Mouse (Mus musculus) gastrocnemius, adult 2 months (tissue): ENCODE measurements around the gene Thap11. TPM values are rescaled to one million over a fixed set of nuclear protein-coding genes. Genes with fewer than 3 reads are reported as not detected.

Source experiments
- DNase-seq: peaks from one replicate; pipeline ENCODE4 v3.0.0; 2022
- H3K27ac ChIP-seq: fragments of 200-600 bp; 2 replicates; pipeline ENCODE4 v1.8.1; 2022; ENCODE audit warnings: mild to moderate bottlenecking
- H3K4me3 ChIP-seq: fragments of 200-600 bp; 2 replicates; pipeline ENCODE4 v1.8.1; 2022; ENCODE audit warnings: mild to moderate bottlenecking, moderate library complexity
- CTCF ChIP-seq: fragments of 200-600 bp; IDR thresholded peaks from 2 replicates; pipeline ENCODE4 v1.8.1; 2022; ENCODE audit warnings: antibody characterized with exemption, mild to moderate bottlenecking, moderate library complexity
- intact Hi-C: fragments of 180-260 bp; cut with DNase I; formaldehyde crosslinking; loops from one replicate; pipeline ENCODE4 v1.15.1; 2025
- long read RNA-seq, 2 experiments: library from polyadenylated mRNA; stranded (forward); transcript quantifications; one replicate each; pipeline ENCODE4 v2.0.0; 2021
- total RNA-seq, 2 experiments: library from RNA; stranded (reverse); gene quantifications; 2 replicates each; pipeline ENCODE4 v1.2.3; 2021

Gene Thap11
- 10 to 100 TPM; 21.9 to 25.0 TPM for total RNA-seq
- long read RNA-seq, experiment 1, transcript Thap11-201 (1 exons, 1,819 nt): major isoform, 28 of 28 reads
- long read RNA-seq, experiment 1, partial matches to known transcripts: 0 of 28 reads
- long read RNA-seq, experiment 1, other reads (novel, unspliced or antisense): 0 of 28 reads
- long read RNA-seq, experiment 2, transcript Thap11-201 (1 exons, 1,819 nt): major isoform, 34 of 34 reads
- long read RNA-seq, experiment 2, partial matches to known transcripts: 0 of 34 reads
- long read RNA-seq, experiment 2, other reads (novel, unspliced or antisense): 0 of 34 reads

GRCm38 (mm10) chr8:105854715-105855216, at the start of gene Thap11:
Gene Thap11 (plus strand): TSS chr8:105855132.
- DNase-seq: peak; percentile 96
- peak; percentile 97 for TF ChIP-seq CTCF
- Histone ChIP-seq H3K4me3 (peak within 1 kb of the TSS; percentile 83), H3K27ac (peak within 1 kb of the TSS; percentile 98)
- intact Hi-C loops: loop anchor here (5.0 kb wide), 2 partner anchors 48 to 78 kb away; partner anchors contain the start of genes Ctrl and Pskh1

- no peak for DNase-seq
- no peak for TF ChIP-seq CTCF
- H3K27ac ChIP-seq: 0 out of 2 replicates have a peak overlapping the region, but pooled peaks have one; percentile 12
- H3K4me3 ChIP-seq: no peak overlapping the region
- intact Hi-C loops: no loop called here
These were observed 49.6 kb upstream of the Thap11 start for GRCm38 (mm10) chr8:105805346-105805745.

- DNase-seq: no peak
- H3K4me3 ChIP-seq: no peak overlapping the region
- TF ChIP-seq CTCF: no peak
- intact Hi-C loops: no loop called here
- H3K27ac ChIP-seq: no peak overlapping the region; the same call in 1 of the 2 replicates
These were observed 49.0 kb upstream of the Thap11 start for GRCm38 (mm10) chr8:105805964-105806363.

- H3K27ac ChIP-seq: peak overlapping the region; percentile 81
- no peak for TF ChIP-seq CTCF
- peak; percentile 34 for DNase-seq
- intact Hi-C loops: no loop called here
- no peak overlapping the region; the same call in 1 of the 2 replicates for H3K4me3 ChIP-seq
These were observed 47.2 kb upstream of the Thap11 start for GRCm38 (mm10) chr8:105807766-105808165.

- TF ChIP-seq CTCF: no peak
- Histone ChIP-seq H3K27ac (peak overlapping the region; percentile 81), H3K4me3 (no peak overlapping the region)
- peak; percentile 83 for DNase-seq
- intact Hi-C loops: no loop called here
These were observed 46.5 kb upstream of the Thap11 start for GRCm38 (mm10) chr8:105808480-105808879.

- DNase-seq: no peak
- no peak overlapping the region for H3K4me3 ChIP-seq
- no peak for TF ChIP-seq CTCF
- intact Hi-C loops: no loop called here
- H3K27ac ChIP-seq: peak overlapping the region; percentile 73
These were observed 44.6 kb upstream of the Thap11 start for GRCm38 (mm10) chr8:105810245-105810786.

- DNase-seq: no peak
- Histone ChIP-seq H3K27ac (peak overlapping the region; percentile 73), H3K4me3 (peak overlapping the region; percentile 18; the same call in 1 of the 2 replicates)
- intact Hi-C loops: no loop called here
- no peak for TF ChIP-seq CTCF
These were observed 43.9 kb upstream of the Thap11 start for GRCm38 (mm10) chr8:105811061-105811460.

- intact Hi-C loops: no loop called here
- DNase-seq: no peak
- TF ChIP-seq CTCF: no peak
- Histone ChIP-seq H3K27ac (peak overlapping the region; percentile 73), H3K4me3 (no peak overlapping the region)
These were observed 43.4 kb upstream of the Thap11 start for GRCm38 (mm10) chr8:105811543-105811942.

GRCm38 (mm10) chr8:105812511-105812910, 42.4 kb upstream of the Thap11 start:
- Histone ChIP-seq H3K4me3 (no peak overlapping the region), H3K27ac (peak overlapping the region; percentile 73)
- TF ChIP-seq CTCF: no peak
- peak; percentile 53 for DNase-seq
- intact Hi-C loops: no loop called here

GRCm38 (mm10) chr8:105813241-105813640, 41.7 kb upstream of the Thap11 start:
- no peak overlapping the region for H3K4me3 ChIP-seq
- intact Hi-C loops: no loop called here
- peak overlapping the region; percentile 73 for H3K27ac ChIP-seq
- TF ChIP-seq CTCF: no peak
- no peak for DNase-seq

GRCm38 (mm10) chr8:105819659-105820058, 35.3 kb upstream of the Thap11 start:
- TF ChIP-seq CTCF: no peak
- DNase-seq: no peak
- intact Hi-C loops: no loop called here
- Histone ChIP-seq H3K27ac (peak overlapping the region; percentile 91), H3K4me3 (no peak overlapping the region)

GRCm38 (mm10) chr8:105820925-105821324, 34.0 kb upstream of the Thap11 start:
- peak overlapping the region; percentile 91 for H3K27ac ChIP-seq
- DNase-seq: peak; percentile 82
- TF ChIP-seq CTCF: no peak; the same call in 1 of the 2 replicates
- H3K4me3 ChIP-seq: no peak overlapping the region; the same call in 1 of the 2 replicates
- intact Hi-C loops: no loop called here

GRCm38 (mm10) chr8:105825506-105825905, 29.4 kb upstream of the Thap11 start:
- H3K27ac ChIP-seq: peak overlapping the region; percentile 96
- TF ChIP-seq CTCF: no peak
- intact Hi-C loops: no loop called here
- DNase-seq: no peak
- H3K4me3 ChIP-seq: peak overlapping the region; percentile 85
